9 mouse cellular contexts compared by ENCODE assay signal in the genomic region with DNA sequence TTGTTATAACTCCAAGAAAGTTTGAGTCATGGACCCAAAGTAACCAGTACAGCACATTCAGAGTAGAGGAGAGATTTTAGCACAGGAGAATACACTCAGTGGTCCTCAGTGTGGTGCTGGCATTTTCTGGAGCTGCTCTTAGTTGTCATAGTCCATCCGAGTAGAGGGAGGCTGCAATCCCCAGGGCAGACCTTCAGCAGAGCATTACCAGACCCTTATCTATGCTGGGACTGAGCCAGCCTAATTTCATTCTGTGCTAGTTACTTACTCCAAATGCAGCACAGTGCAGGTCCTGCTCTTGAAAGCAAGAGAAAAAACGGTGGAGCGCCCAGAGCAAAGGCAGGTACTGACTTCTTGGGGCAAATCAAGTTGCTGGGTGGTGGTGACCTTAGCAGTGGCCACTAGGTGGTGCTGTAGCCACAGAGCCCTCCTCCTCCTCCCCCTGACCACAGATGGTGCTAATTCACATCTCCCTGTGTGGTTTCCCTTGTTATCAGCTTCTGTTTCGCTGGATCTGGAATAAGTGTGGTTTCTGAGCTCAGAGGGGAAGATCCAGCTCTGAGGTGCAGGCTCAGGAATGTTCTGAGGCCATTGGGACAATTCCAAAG. TPM values are rescaled to one million over a fixed set of nuclear protein-coding genes. Genes with fewer than 3 reads are reported as not detected.
DNase-seq lines count a peak whose midpoint lies in the region; ATAC-seq and TF ChIP-seq lines count a peak whose summit lies in the region.
"Had no signal": no experiment of that assay in that cellular context is flagged by ENCODE, and none has a peak within 500 bp of the region (broad histone marks: within the 10 kb centered on the region; RNA-seq: fewer than 3 reads in every experiment).

No protein-coding gene starts in this region.

- no peak overlapping the region for H3K4me3 ChIP-seq in kidney, adult 2 months (ENCODE audit: insufficient read depth, low read depth, low read length)
- no peak overlapping the region for H3K4me3 ChIP-seq in stomach, embryonic 14.5 days (ENCODE audit: low read depth, low read length)
- H3K4me3 ChIP-seq: erythroblast, embryonic 14.5 days had no signal

- no peak overlapping the region for H3K27ac ChIP-seq in kidney, adult 2 months (ENCODE audit: insufficient read depth, low read depth, low read length)
- no peak overlapping the region for H3K27ac ChIP-seq in stomach, embryonic 14.5 days (ENCODE audit: low read length)

- H3K4me1 ChIP-seq in kidney, adult 2 months (ENCODE audit: control insufficient read depth, insufficient read depth, low read length), result no peaks in the 10 kb centered on the region
- no peaks in the 10 kb centered on the region for H3K4me1 ChIP-seq in stomach, embryonic 14.5 days (ENCODE audit: control insufficient read depth, insufficient read depth, low read length)

- DNase-seq in B cell, adult 2 months, result peak; percentile 77 to 79
- DNase-seq in adrenal gland, adult 2 months, result peak; percentile 69
- DNase-seq in embryo, embryonic 11.5 days (ENCODE audit: low read depth, low spot score), result peak; percentile 61
- DNase-seq in kidney, adult 2 months, result peak; percentile 56
- DNase-seq in liver, result peak; percentile 62
- DNase-seq in naive thymus-derived CD4-positive, alpha-beta T cell, adult 2 months (ENCODE audit: low read depth), result peak; percentile 84

- no peaks in the 10 kb centered on the region for H3K9me3 ChIP-seq in stomach, embryonic 14.5 days (ENCODE audit: control insufficient read depth, low read depth, low read length)

- H3K27me3 ChIP-seq in kidney, adult 2 months (replicated peaks; ENCODE audit: control insufficient read depth, insufficient read depth, low read length), result no peaks in the 10 kb centered on the region
- no peaks in the 10 kb centered on the region for H3K27me3 ChIP-seq in stomach, embryonic 14.5 days (ENCODE audit: control insufficient read depth, insufficient read depth, low read length)

- no peak overlapping the region for H3K4me2 ChIP-seq in stomach, embryonic 14.5 days (replicated peaks; ENCODE audit: low read depth, low read length)

- no peak overlapping the region for H3K9ac ChIP-seq in stomach, embryonic 14.5 days (replicated peaks; ENCODE audit: low read depth, low read length)

- peaks cover 2% of the 10 kb centered on the region for H3K36me3 ChIP-seq in kidney, adult 2 months (ENCODE audit: control insufficient read depth, insufficient read depth, low read length)
- H3K36me3 ChIP-seq in stomach, embryonic 14.5 days (ENCODE audit: control insufficient read depth, insufficient read depth, low read length), result peaks cover 13% of the 10 kb centered on the region; the same call in 1 of the 2 replicates

- peak; percentile 95 for TF ChIP-seq CTCF in kidney, adult 2 months (conservative IDR thresholded peaks at IDR 0.05; ENCODE audit: insufficient read depth, insufficient read length, low read depth, low read length)

- no peak for TF ChIP-seq POLR2A in kidney, adult 2 months (IDR thresholded peaks at IDR 0.05; ENCODE audit: low read depth, low read length)

- WGBS in kidney, adult 2 months, result 45% methylated on average over 4 of the region's 4 CpGs
- WGBS in stomach, embryonic 14.5 days, result 33% methylated on average over 4 of the region's 4 CpGs

- peak; percentile 94 for ATAC-seq in granulocyte monocyte progenitor cell, adult 5-6 weeks (replicated peaks; ENCODE audit: poor library complexity, severe bottlenecking)
- ATAC-seq in stomach, embryonic 14.5 days (ENCODE audit: insufficient number of reproducible peaks, insufficient read depth, low FRiP score, low read depth), result peak; percentile 75

RNA-seq across cellular contexts. Expression of a gene that starts 20.2 kb away (rescaled TPM):
- total RNA-seq in adrenal gland, adult 2 months (2021), result 10 to 100 TPM; 44.0 to 44.4 TPM
- 15.9 and 22.6 TPM in 2 replicates for polyA plus RNA-seq in adrenal gland, adult 2 months (2012; rRNA removed)
- 14.3 and 17.9 TPM in 2 replicates for total RNA-seq in granulocyte monocyte progenitor cell, adult 5-6 weeks (2014; fragmentation: Nextera tagmentation)
- total RNA-seq in granulocyte monocyte progenitor cell, adult 5-6 weeks (2017), result 15.2 and 19.6 TPM in 2 replicates
- polyA plus RNA-seq in kidney, adult 2 months (2012; rRNA removed), result 15.7 and 16.8 TPM in 2 replicates
- polyA plus RNA-seq in stomach, embryonic 14.5 days (2014; fragmentation: Nextera tagmentation; extraction: Ambion mirVana), result 36.1 and 38.9 TPM in 2 replicates

RNA-seq across cellular contexts. Expression of a gene that starts 22.5 kb away (rescaled TPM):
- 10 to 100 TPM; 17.1 to 24.2 TPM for total RNA-seq in adrenal gland, adult 2 months (2021)
- polyA plus RNA-seq in adrenal gland, adult 2 months (2012; rRNA removed), result 89.2 and 99.6 TPM in 2 replicates
- total RNA-seq in granulocyte monocyte progenitor cell, adult 5-6 weeks (2014; fragmentation: Nextera tagmentation), result 4.9 and 7.5 TPM in 2 replicates
- 3.1 and 7.5 TPM in 2 replicates for total RNA-seq in granulocyte monocyte progenitor cell, adult 5-6 weeks (2017)
- 40.0 and 41.0 TPM in 2 replicates for polyA plus RNA-seq in kidney, adult 2 months (2012; rRNA removed)
- 25.9 and 28.6 TPM in 2 replicates for polyA plus RNA-seq in stomach, embryonic 14.5 days (2014; fragmentation: Nextera tagmentation; extraction: Ambion mirVana)
